Mouse (Mus musculus): Measurements from ENCODE around the gene Klb. TPM values are rescaled to one million over a fixed set of nuclear protein-coding genes. Genes with fewer than 3 reads are reported as not detected.
"Not testable (repeated sequence)": the region's sequence is repeated elsewhere in the genome, so short reads cannot be mapped to it uniquely, and the experiment has no call there.

Klb gene
- total RNA-seq (2021): under 1 TPM; 0.28 to 0.53 TPM

DNA sequence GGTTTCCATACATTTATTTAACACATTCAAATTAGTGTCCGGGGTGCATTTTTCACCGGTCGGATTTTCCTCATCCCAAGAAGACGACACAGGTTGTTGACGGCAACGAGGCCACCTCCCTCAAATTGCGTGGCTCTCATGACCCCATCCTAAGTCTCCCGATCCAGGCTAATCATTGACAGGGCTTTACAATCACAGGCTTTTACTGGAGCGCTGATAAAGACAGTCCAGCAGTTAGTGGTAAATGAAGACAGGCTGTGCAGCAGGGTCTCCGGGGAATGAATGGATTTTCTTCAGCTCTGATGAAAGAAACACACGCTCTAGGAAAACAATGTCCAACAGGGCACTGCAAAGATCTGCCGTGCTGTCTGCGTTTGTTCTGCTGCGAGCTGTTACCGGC lies at the start of gene Klb:
Klb (plus strand) TSS at position 147 of the 400 bp plus-strand sequence.
- DNase-seq (ENCODE audit: low spot score in 2 of 2): no peak

DNA sequence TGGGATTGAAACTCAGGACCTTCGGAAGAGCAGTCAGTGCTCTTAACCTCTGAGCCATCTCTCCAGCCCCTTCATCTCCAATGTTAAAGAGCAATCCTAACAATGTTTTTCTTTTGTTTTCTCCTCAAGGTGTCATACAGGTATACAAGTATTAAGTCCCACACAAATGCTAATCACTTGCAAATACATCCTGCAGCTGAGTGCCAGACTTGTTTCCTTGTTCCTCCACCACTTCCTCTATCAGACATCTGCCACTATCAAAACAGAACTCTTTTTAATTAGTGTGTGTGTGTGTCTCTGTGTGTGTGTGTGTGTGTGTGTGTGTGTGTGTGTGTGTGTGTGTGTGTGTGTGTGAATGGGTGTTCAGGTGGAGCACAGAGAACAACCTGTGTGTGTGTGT lies 48.5 kb upstream of the Klb start:
- DNase-seq (ENCODE audit: low spot score in 2 of 2); intact Hi-C loops (cut with DNase I): not testable (repeated sequence)

More for the DNA sequence above, at the start of gene Klb:
- intact Hi-C loops (cut with DNase I): no loop called here

- intact Hi-C loops (cut with DNase I): no loop called here
- DNase-seq (ENCODE audit: low spot score in 2 of 2): no peak
Observed at GRCm38 (mm10) chr5:65300121-65300520, 48.0 kb upstream of the Klb start.

DNA sequence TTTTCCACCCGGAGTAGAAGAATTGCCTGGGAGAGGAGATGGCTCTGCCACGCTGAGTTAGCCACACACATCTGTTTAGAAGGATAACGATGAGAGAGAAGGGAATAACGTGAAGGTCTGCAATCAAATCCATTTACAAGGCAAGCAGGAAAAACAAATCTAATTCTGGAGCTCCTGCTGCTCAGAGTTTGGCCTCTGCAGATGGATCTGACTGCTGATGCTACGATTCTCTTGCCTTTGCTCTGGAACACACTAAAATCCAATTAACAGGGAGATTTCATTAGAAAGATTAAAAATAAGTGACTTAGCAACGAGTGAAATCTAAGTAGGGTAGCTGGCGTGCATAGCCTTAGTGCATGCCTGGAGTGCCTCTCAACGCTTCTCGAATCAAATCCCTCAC lies 42.6 kb upstream of the Klb start:
- intact Hi-C loops (cut with DNase I): no loop called here
- DNase-seq (ENCODE audit: low spot score in 2 of 2): peak in 1 of 2 experiments; percentile 11

- no peak for DNase-seq (ENCODE audit: low spot score in 2 of 2)
- intact Hi-C loops (cut with DNase I): no loop called here
Observed at GRCm38 (mm10) chr5:65308208-65308607, 39.9 kb upstream of the Klb start.

DNA sequence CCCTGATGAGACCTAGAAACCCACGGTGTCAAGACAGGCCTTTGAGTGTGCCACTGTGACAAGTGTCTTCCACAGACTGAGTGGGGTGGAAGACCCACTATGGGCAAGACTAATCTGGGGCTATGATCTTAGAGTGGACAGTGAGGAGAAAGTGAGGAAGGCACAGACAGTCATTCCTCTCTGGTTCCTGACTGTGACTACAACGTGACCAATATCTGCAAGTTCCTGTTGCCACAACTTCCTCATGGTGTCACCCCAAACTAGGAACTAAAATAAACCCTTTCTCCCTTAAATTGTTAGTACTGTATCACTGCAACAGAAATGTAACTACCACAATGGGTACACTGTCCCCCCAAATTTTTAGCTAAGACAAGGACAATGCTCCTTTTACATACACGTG lies 39.2 kb upstream of the Klb start:
- intact Hi-C loops (cut with DNase I): no loop called here
- no peak for DNase-seq (ENCODE audit: low spot score in 2 of 2)

GRCm38 (mm10) chr5:65319176-65319575 lies 28.9 kb upstream of the Klb start:
- DNase-seq (ENCODE audit: low spot score in 2 of 2): no peak
- intact Hi-C loops (cut with DNase I): no loop called here

- intact Hi-C loops (cut with DNase I): no loop called here
- DNase-seq (ENCODE audit: low spot score in 2 of 2): no peak
Observed at GRCm38 (mm10) chr5:65322165-65322564, 25.9 kb upstream of the Klb start.

GRCm38 (mm10) chr5:65324271-65324670 lies 23.8 kb upstream of the Klb start:
- intact Hi-C loops (cut with DNase I): no loop called here
- no peak for DNase-seq (ENCODE audit: low spot score in 2 of 2)

GRCm38 (mm10) chr5:65324758-65325355 lies 23.3 kb upstream of the Klb start:
- intact Hi-C loops (cut with DNase I): no loop called here
- no peak for DNase-seq (ENCODE audit: low spot score in 2 of 2)

DNA sequence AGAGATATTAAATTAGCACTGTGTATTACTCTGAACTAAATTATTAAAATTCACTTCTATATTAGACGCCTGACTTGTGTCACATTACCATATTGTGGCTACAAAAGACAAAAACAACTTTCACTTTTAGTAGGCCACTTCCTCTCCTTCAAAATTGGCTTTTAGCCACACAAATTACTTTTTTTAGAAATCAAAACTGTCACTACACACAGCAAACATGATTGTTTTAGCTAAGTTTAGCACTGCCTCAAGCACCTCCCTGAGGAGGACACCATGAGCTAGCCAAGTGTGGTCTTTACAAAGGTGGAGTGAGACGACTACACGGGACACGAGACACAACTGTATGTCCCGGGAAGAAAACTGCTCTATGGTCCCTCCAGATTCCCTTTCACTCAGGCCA lies 21.9 kb upstream of the Klb start:
- intact Hi-C loops (cut with DNase I): no loop called here
- no peak for DNase-seq (ENCODE audit: low spot score in 2 of 2)

DNA sequence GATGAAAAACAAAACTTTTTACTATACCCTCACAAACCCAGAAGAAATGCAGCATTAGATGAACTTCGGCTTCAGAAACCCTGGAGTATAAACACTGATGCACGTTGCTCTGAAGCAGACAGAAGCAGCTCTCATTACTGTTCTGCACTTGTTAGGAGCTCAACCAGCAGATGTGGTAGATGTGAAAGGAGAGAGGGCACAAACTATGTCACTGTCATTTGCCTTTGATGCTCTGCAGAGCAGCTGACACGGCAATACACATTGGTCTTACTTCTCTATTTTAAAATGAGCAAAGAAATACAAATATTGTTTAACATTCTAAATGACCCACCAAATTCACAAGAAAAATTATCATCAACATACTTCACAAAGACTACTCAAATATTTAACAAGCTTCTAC lies 18.1 kb upstream of the Klb start:
- DNase-seq (ENCODE audit: low spot score in 2 of 2): no peak
- intact Hi-C loops (cut with DNase I): no loop called here

- no peak for DNase-seq (ENCODE audit: low spot score in 2 of 2)
- intact Hi-C loops (cut with DNase I): loop anchor here (1.0 kb wide), 1 partner anchor 57 kb away; the partner anchor contains the start of genes Lias and Rpl9
Observed at GRCm38 (mm10) chr5:65334788-65335187, 13.3 kb upstream of the Klb start.

GRCm38 (mm10) chr5:65335298-65336074 lies 12.6 kb upstream of the Klb start, which contains the start of gene Rfc1:
Gene Rfc1, minus strand, starts transcription at chr5:65335670.
- peak; percentile 92 to 93 for DNase-seq (ENCODE audit: low spot score in 2 of 2)
- intact Hi-C loops (cut with DNase I): loop anchor here (1.0 kb wide), 1 partner anchor 56 kb away; the partner anchor contains the start of genes Lias and Rpl9

- no peak for DNase-seq (ENCODE audit: low spot score in 2 of 2)
- intact Hi-C loops (cut with DNase I): no loop called here
Observed at GRCm38 (mm10) chr5:65336075-65336355, 12.1 kb upstream of the Klb start.

DNA sequence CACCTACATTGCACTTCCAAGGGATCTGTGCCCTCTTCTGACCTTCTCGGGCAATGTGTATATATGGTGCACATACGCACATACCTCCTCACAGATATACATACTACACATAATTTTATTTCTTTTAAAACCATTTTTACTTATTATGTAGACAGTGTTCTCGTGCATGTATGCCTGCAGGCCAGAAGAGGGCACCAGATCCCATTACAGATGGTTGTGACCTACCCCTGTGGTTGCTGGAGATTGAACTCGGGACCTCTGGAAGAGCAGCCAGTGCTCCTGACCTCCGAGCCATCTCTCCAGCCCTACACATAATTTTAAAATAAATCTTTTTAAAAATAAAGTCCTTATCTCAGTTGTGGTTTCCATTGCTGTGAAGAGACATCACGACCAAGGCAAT lies 9.7 kb upstream of the Klb start:
- intact Hi-C loops (cut with DNase I): no loop called here

DNA sequence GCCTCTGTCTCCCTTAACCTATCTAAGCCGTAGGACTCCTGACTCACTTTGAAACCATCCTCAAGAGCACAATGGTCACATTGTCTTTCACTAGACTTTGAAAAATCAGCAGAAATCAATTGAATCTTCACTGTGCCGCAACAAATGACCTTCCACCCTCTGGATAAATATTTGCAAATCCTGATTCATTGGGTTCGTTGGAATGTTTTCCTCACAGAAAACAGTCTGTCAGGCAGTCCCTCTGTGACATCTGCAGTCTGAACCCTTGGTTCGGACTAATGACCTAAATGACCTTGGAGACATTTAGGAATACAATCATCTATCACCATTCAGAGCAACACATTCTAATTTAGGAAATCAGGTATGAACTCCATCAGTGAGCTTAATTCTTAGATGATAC lies 7.9 kb upstream of the Klb start:
- DNase-seq (ENCODE audit: low spot score in 2 of 2): no peak

More for the DNA sequence above, 9.7 kb upstream of the Klb start:
- no peak for DNase-seq (ENCODE audit: low spot score in 2 of 2)

GRCm38 (mm10) chr5:65350508-65350907 lies 2.4 kb downstream of the Klb start:
- no peak for DNase-seq (ENCODE audit: low spot score in 2 of 2)
- intact Hi-C loops (cut with DNase I): no loop called here

More for the DNA sequence above, 7.9 kb upstream of the Klb start:
- intact Hi-C loops (cut with DNase I): no loop called here

- no peak for DNase-seq (ENCODE audit: low spot score in 2 of 2)
- intact Hi-C loops (cut with DNase I): no loop called here
Observed at GRCm38 (mm10) chr5:65354097-65354496, 6.0 kb downstream of the Klb start.

DNA sequence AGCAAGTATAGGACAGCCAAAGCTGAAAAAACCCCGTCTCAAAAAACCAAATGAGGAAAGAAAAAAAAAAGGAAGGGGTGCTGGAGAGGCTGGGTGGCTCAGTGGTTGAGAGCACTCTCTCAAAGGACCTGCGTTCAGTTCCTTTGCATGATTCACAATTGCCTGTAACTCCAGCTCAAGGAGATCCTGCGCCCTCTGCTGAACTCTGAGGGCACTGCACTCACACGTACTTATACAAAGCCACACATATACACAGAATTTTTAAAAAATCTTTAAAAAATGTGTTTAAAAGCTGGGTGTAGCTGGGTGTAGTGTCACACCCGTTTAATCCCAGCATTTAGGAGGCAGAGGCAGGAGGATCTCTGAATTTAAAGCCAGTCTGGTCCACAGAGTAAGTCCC lies 6.9 kb downstream of the Klb start:
- no peak for DNase-seq (ENCODE audit: low spot score in 2 of 2)
- intact Hi-C loops (cut with DNase I): no loop called here

DNA sequence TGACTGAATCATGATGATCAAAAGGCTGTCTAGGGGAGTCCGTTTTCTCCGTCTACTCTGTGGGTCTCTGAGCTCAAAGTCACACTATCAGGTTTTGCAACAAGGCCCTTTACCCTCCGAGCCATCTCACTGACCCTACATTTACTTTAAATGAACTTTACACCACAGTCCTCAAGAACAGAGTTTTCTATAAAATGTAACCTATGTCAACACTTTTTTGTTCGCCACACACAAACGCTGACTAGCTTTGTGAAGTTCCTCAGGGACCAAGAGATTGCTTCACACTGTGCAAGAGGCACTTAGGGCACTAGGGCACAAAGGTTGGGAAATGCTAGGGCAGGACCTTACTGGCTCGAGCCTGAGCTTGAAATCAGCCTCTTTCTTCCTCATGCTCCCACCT lies 8.7 kb downstream of the Klb start:
- intact Hi-C loops (cut with DNase I): no loop called here
- no peak for DNase-seq (ENCODE audit: low spot score in 2 of 2)
